Mouse (Mus musculus) C2C12 (cell line): ENCODE data around the gene Clec10a.

Source experiments
- CTCF ChIP-seq: IDR thresholded peaks from one replicate; pipeline ENCODE4 v1.5.1; 2011; ENCODE audit not compliant: control insufficient read depth, insufficient read depth, insufficient read length
- MYOD1 ChIP-seq: IDR thresholded peaks from one replicate; pipeline ENCODE4 v1.6.1; 2011; ENCODE audit warnings: low read depth; ENCODE audit not compliant: control insufficient read depth, insufficient read length

GRCm38 (mm10) chr11:70165972-70166921 lies 10.2 kb downstream of the Clec10a start:
- TF ChIP-seq MYOD1 (no peak), CTCF (no peak)
